Mouse (Mus musculus): ENCODE data around the gene Gm20683. TPM values are rescaled to one million over a fixed set of nuclear protein-coding genes. Genes with fewer than 3 reads are reported as not detected.

Gm20683 gene
- total and polyA plus RNA-seq, 2 experiments from 2014 or later, result 11.9 to 25.8 TPM

DNA sequence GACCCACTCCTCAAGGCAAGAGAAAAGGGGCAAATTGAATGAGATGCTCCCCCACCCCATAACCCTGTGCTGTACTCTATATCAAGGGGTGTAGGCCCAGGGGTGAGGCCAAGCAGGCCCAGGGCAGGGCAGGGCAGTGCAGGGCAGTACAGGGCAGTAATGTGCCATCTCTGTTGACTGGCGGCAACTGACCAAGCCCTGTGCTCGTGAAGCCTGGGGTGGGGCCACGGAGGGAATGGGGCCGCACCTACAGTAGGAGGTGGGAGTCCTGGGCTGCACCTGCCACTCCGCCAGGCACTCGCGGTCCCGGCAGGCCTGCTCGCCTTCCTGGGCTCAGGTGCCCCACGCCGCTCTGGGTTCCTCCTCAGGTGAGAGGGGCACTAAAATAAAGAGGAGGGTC is 23.7 kb upstream of the Gm20683 start:
- TF ChIP-seq CTCF (IDR thresholded peaks at IDR 0.05), result no peak
- Histone ChIP-seq H3K4me1 (ENCODE audit: insufficient read depth, low read length) (peaks cover 17% of the 10 kb centered on the region; the same call in 1 of the 2 replicates), H3K9me3 (ENCODE audit: low read length) (no peaks in the 10 kb centered on the region), H3K36me3 (ENCODE audit: insufficient read depth, low read length) (peaks cover 9% of the 10 kb centered on the region; the same call in 1 of the 2 replicates), H3K4me3 (ENCODE audit: low read depth, low read length) (no peak overlapping the region), H3K4me2 (ENCODE audit: low read depth, low read length, poor library complexity, severe bottlenecking) (no peak overlapping the region), H3K9ac (replicated peaks; ENCODE audit: low read length, poor library complexity, severe bottlenecking) (no peak overlapping the region), H3K27me3 (ENCODE audit: insufficient read depth, low read length) (no peaks in the 10 kb centered on the region), H3K27ac (ENCODE audit: low read depth, low read length) (no peak overlapping the region)
- no peak for DNase-seq (ENCODE audit: low spot score)
- no peak for ATAC-seq (ENCODE audit: low FRiP score)
- WGBS, result 88% methylated on average over 11 of the region's 11 CpGs

DNA sequence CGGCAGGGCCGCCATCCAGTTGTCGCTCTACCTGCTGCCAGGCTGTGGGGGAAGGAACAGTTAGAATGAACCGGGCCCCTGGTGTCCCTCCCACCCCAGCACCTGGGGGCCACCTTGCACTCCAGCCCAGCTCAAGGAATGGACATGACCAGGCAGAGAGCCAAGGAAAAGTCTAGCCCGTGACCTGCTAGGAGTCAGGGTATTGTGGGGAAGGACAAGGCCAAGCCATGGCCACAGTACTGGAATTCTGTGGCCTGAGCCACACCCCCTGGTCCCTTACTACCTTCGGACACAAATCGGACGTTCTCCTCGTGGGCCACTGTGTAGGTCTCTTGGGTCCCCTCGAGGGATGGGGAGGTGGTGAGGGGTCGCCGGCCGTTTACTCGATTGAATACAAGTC is 22.7 kb upstream of the Gm20683 start:
- no peak overlapping the region for H3K4me2 ChIP-seq (ENCODE audit: low read depth, low read length, poor library complexity, severe bottlenecking)
- no peaks in the 10 kb centered on the region for H3K27me3 ChIP-seq (ENCODE audit: insufficient read depth, low read length)
- H3K9me3 ChIP-seq (ENCODE audit: low read length), result no peaks in the 10 kb centered on the region
- ATAC-seq (ENCODE audit: low FRiP score) (no peak), DNase-seq (ENCODE audit: low spot score) (no peak)
- TF ChIP-seq CTCF (IDR thresholded peaks at IDR 0.05), result no peak
- no peak overlapping the region for H3K27ac ChIP-seq (ENCODE audit: low read depth, low read length)
- no peak overlapping the region for H3K9ac ChIP-seq (replicated peaks; ENCODE audit: low read length, poor library complexity, severe bottlenecking)
- H3K4me3 ChIP-seq (ENCODE audit: low read depth, low read length), result no peak overlapping the region
- H3K36me3 ChIP-seq (ENCODE audit: insufficient read depth, low read length), result peaks cover 9% of the 10 kb centered on the region; the same call in 1 of the 2 replicates
- peaks cover 17% of the 10 kb centered on the region; the same call in 1 of the 2 replicates for H3K4me1 ChIP-seq (ENCODE audit: insufficient read depth, low read length)
- 96% methylated on average over 14 of the region's 14 CpGs for WGBS

DNA sequence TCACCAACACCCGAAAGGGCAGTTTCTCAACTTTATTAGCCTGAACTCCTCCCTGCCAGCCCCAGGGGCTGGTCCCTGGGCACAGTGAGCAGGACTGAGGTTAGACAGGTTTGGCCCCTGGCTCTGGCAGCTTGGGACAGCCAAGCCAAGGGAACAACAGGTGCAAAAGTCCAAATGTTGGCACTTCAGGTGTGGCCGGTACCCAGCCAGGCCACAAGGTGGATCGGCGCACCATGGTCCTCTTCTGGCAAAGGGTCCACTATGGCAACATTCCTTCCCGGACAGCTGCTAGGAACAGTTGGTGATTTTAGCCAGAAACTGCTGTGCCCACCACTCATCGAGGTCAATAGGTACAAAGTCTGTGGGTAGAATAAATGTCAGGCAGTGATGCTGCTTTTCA is 22.1 kb upstream of the Gm20683 start:
- Histone ChIP-seq H3K27me3 (ENCODE audit: insufficient read depth, low read length) (no peaks in the 10 kb centered on the region), H3K4me1 (ENCODE audit: insufficient read depth, low read length) (peaks cover 14% of the 10 kb centered on the region; the same call in 1 of the 2 replicates), H3K9ac (replicated peaks; ENCODE audit: low read length, poor library complexity, severe bottlenecking) (no peak overlapping the region), H3K27ac (ENCODE audit: low read depth, low read length) (no peak overlapping the region), H3K9me3 (ENCODE audit: low read length) (no peaks in the 10 kb centered on the region), H3K36me3 (ENCODE audit: insufficient read depth, low read length) (peaks cover 9% of the 10 kb centered on the region; the same call in 1 of the 2 replicates), H3K4me3 (ENCODE audit: low read depth, low read length) (no peak overlapping the region), H3K4me2 (ENCODE audit: low read depth, low read length, poor library complexity, severe bottlenecking) (no peak overlapping the region)
- WGBS, result 95% methylated on average over 6 of the region's 6 CpGs
- no peak for DNase-seq (ENCODE audit: low spot score)
- no peak for ATAC-seq (ENCODE audit: low FRiP score)
- TF ChIP-seq CTCF (IDR thresholded peaks at IDR 0.05), result no peak; the same call in 1 of the 2 replicates

DNA sequence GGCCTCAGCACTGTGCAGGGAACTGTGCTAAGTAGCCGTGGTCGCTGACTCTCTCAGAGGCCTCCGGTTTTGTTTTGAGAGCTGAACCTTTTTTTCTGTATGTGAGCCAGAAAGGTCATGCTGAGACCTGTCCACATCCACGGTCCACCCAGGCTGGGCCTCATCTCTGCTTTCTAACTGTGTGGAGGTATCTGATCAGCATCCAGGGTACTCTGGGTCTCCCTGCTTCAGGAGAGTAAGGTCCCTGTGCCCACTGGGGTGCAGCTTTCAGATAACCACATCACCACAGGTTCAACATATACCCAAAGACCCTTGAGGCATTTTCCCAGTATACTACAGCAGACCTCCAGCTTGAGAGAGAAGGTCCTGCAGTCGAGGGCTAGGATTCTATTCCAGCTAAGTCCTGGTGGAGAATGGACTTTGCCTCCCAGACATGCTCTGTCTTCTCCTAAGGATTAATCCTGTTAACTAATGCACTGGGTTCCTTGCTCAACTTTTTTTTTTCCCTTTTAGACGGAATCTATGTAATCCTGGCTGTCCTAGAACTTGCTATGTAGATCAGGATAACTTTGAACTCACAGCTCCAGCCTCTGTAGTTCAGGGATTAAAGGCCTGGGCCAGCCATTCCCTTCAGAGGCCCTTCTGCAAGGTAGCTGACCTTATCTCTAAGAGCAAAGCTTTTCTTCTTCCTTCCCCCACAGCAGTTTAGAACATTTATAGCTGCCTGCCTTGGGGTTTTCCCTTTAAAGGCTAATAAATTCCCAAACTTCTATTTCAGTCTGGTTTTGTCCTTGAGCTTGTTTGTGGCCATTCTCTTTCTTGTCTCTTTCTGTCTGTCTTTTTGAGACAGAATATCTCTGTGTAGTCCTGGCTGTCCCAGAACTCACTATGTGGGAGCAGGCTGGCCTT is 20.4 kb upstream of the Gm20683 start:
- no peak for TF ChIP-seq CTCF (IDR thresholded peaks at IDR 0.05)
- H3K36me3 ChIP-seq (ENCODE audit: insufficient read depth, low read length), result peaks cover 9% of the 10 kb centered on the region; the same call in 1 of the 2 replicates
- DNase-seq (ENCODE audit: low spot score) (no peak), ATAC-seq (ENCODE audit: low FRiP score) (peak; percentile 18)
- H3K4me2 ChIP-seq (ENCODE audit: low read depth, low read length, poor library complexity, severe bottlenecking), result peak overlapping the region; percentile 89
- peak overlapping the region; percentile 76 for H3K9ac ChIP-seq (replicated peaks; ENCODE audit: low read length, poor library complexity, severe bottlenecking)
- no peaks in the 10 kb centered on the region for H3K27me3 ChIP-seq (ENCODE audit: insufficient read depth, low read length)
- H3K4me1 ChIP-seq (ENCODE audit: insufficient read depth, low read length), result peaks cover 7% of the 10 kb centered on the region; the same call in 1 of the 2 replicates
- peak overlapping the region; percentile 61 for H3K4me3 ChIP-seq (ENCODE audit: low read depth, low read length)
- H3K27ac ChIP-seq (ENCODE audit: low read depth, low read length), result peak overlapping the region; percentile 85
- H3K9me3 ChIP-seq (ENCODE audit: low read length), result no peaks in the 10 kb centered on the region
- WGBS, result 7% methylated on average over 6 of the region's 6 CpGs

DNA sequence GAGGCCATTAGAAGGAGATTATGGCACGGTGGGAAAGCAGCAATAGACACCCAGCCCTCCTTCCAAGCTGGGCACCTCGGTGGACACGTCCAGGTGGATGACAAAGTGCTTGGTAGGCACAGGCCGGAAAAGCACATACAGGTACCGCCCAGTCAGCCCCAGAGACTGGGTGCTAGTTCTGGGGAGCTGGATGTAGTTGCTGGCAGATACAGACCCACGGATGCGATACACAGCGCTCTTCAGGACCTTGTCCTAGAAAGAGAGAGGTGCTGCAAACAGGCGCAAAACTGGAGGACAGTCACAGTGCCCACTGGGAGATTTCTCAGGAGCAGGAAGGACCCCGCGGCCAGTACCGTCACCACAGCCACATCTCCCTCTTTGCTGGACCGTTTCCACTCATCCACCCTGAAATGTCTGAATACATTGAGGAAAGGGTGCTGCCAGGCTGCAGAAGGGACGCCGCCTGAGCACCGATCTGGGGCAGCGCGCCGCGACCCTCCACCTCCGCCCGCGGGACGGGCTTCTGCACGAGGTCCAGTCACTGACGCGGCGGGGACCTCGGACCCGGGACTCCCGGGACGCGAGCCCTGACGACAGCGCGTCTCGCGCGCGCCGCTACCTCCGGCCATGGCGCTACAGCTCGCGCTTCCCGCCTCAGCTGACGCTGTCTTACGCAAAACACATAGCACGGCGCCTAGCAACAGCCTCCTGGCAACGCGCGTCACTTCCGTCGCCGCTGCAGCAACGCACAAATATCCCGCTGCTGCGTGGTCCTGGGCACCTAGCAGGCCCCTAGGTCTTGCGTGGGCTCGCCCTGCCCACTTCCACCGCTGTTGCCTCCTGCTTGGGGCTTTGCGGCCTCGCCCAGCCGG is 19.5 kb upstream of the Gm20683 start, which contains the start of gene Wdr90:
Wdr90 (minus strand) TSS at position 670 of the 872 bp plus-strand sequence.
- peaks cover 7% of the 10 kb centered on the region; the same call in 1 of the 2 replicates for H3K4me1 ChIP-seq (ENCODE audit: insufficient read depth, low read length)
- H3K4me2 ChIP-seq (ENCODE audit: low read depth, low read length, poor library complexity, severe bottlenecking), result peak within 1 kb of the TSS; percentile 89
- no peaks in the 10 kb centered on the region for H3K9me3 ChIP-seq (ENCODE audit: low read length)
- peak within 1 kb of the TSS; percentile 76 for H3K9ac ChIP-seq (replicated peaks; ENCODE audit: low read length, poor library complexity, severe bottlenecking)
- H3K27ac ChIP-seq (ENCODE audit: low read depth, low read length), result peak within 1 kb of the TSS; percentile 85
- ATAC-seq (ENCODE audit: low FRiP score) (peak; percentile 93), DNase-seq (ENCODE audit: low spot score) (peak; percentile 98)
- TF ChIP-seq CTCF (IDR thresholded peaks at IDR 0.05), result peak; percentile 45
- WGBS, result 3% methylated on average over 65 of the region's 65 CpGs
- H3K4me3 ChIP-seq (ENCODE audit: low read depth, low read length), result peak within 1 kb of the TSS; percentile 61
- H3K27me3 ChIP-seq (ENCODE audit: insufficient read depth, low read length), result no peaks in the 10 kb centered on the region
- peaks cover 9% of the 10 kb centered on the region; the same call in 1 of the 2 replicates for H3K36me3 ChIP-seq (ENCODE audit: insufficient read depth, low read length)

Data from midbrain, postnatal 0 days (tissue).